Mouse (Mus musculus) embryonic facial prominence, embryonic 14.5 days (tissue): ENCODE measurements around the gene Atp2b1. TPM values are rescaled to one million over a fixed set of nuclear protein-coding genes. Genes with fewer than 3 reads are reported as not detected.

Experiments
- ATAC-seq: fragments of 200-750 bp; cut with Nextera tagmentation; 2 replicates; pipeline ENCODE4 v1.8.0; 2017; ENCODE audit warnings: low read depth, moderate number of reproducible peaks, moderate TSS enrichment
- DNase-seq: peaks from one replicate; pipeline ENCODE4 v3.0.0-alpha.2; 2015; ENCODE audit warnings: low spot score
- H3K27ac ChIP-seq: fragments of 300-500 bp; sonication (generic); replicated peaks from 2 replicates; pipeline ENCODE4 v1.5.1; 2014; ENCODE audit warnings: low read depth, mild to moderate bottlenecking, low read length, moderate library complexity
- H3K27me3 ChIP-seq: fragments of 300-500 bp; sonication (generic); replicated peaks from 2 replicates; pipeline ENCODE4 v1.6.1; 2014; ENCODE audit warnings: low read length; ENCODE audit not compliant: control insufficient read depth, insufficient read depth
- H3K36me3 ChIP-seq: fragments of 300-500 bp; sonication (generic); 2 replicates; pipeline ENCODE4 v1.6.1; 2014; ENCODE audit warnings: low read length, mixed read lengths; ENCODE audit not compliant: control insufficient read depth, insufficient read depth
- H3K4me1 ChIP-seq: fragments of 300-500 bp; sonication (generic); 2 replicates; pipeline ENCODE4 v1.6.1; 2014; ENCODE audit warnings: antibody characterized with exemption, low read length; ENCODE audit not compliant: control insufficient read depth, insufficient read depth
- H3K4me2 ChIP-seq: fragments of 300-500 bp; sonication (generic); 2 replicates; pipeline ENCODE4 v1.6.1; 2014; ENCODE audit warnings: low read depth, mild to moderate bottlenecking, low read length, moderate library complexity, mixed read lengths
- H3K4me3 ChIP-seq: fragments of 300-500 bp; sonication (generic); 2 replicates; pipeline ENCODE4 v1.5.1; 2014; ENCODE audit warnings: low read depth, mild to moderate bottlenecking, low read length
- H3K9ac ChIP-seq: fragments of 300-500 bp; sonication (generic); 2 replicates; pipeline ENCODE4 v1.6.1; 2014; ENCODE audit warnings: low read depth, mild to moderate bottlenecking, low read length, moderate library complexity, mixed read lengths
- H3K9me3 ChIP-seq: fragments of 300-500 bp; sonication (generic); 2 replicates; pipeline ENCODE4 v1.6.1; 2016; ENCODE audit warnings: low read length; ENCODE audit not compliant: control insufficient read depth
- WGBS: fragments of 180-500 bp; shearing (Covaris S2); extraction: QIAGEN DNeasy Blood & Tissue Kit; methylation state at CpG from one replicate; pipeline ENCODE4 v1.1.7; 2014; 5-methylcytosine and 5-hydroxymethylcytosine counted together
- polyA plus RNA-seq: library from polyadenylated mRNA; unstranded; fragments of >200 nt; fragmentation: Nextera tagmentation; extraction: Ambion mirVana; gene quantifications from 2 replicates; pipeline ENCODE4 v1.2.1, GENCODE M21; 2014

Gene Atp2b1
- polyA plus RNA-seq, 1 experiment from 2014 or later, result 105 TPM

DNA sequence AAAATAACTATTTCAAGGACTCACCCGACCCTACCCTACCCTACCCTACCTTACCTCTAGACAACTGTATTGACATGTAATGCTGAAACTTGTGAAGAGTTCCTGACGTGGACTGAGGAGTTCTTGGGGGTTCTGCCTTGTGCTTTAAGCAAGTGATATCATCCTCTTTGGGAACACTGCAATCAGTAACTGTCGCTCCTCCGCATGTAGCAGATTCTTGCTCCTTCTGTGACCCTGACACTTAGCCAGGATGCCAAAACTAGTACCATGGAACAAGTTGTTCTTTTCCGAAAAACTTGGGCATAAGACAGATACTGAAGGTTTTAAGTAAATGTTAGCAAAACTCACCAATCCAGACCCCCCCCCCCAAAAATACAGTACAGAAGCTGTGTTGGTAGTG, 97.9 kb downstream of the Atp2b1 start:
- DNase-seq (no peak), ATAC-seq (no peak)
- H3K4me2 ChIP-seq, result no peak overlapping the region
- H3K27ac ChIP-seq, result no peak overlapping the region
- WGBS, result 85% methylated on average over 5 of the region's 5 CpGs
- no peaks in the 10 kb centered on the region for H3K27me3 ChIP-seq
- H3K4me1 ChIP-seq, result no peaks in the 10 kb centered on the region
- no peak overlapping the region for H3K4me3 ChIP-seq
- no peak overlapping the region for H3K9ac ChIP-seq
- no peaks in the 10 kb centered on the region for H3K9me3 ChIP-seq
- H3K36me3 ChIP-seq, result peaks cover 44% of the 10 kb centered on the region

GRCm38 (mm10) chr10:99014737-99015136, 100.5 kb downstream of the Atp2b1 start:
- H3K27ac ChIP-seq, result no peak overlapping the region
- no peak for ATAC-seq
- H3K9ac ChIP-seq, result no peak overlapping the region
- no peaks in the 10 kb centered on the region for H3K27me3 ChIP-seq
- no peak overlapping the region for H3K4me3 ChIP-seq
- peaks cover 68% of the 10 kb centered on the region for H3K36me3 ChIP-seq
- DNase-seq, result no peak
- H3K9me3 ChIP-seq, result no peaks in the 10 kb centered on the region
- H3K4me2 ChIP-seq, result no peak overlapping the region
- no peaks in the 10 kb centered on the region for H3K4me1 ChIP-seq
- WGBS, result 93% methylated on average over 13 of the region's 13 CpGs

DNA sequence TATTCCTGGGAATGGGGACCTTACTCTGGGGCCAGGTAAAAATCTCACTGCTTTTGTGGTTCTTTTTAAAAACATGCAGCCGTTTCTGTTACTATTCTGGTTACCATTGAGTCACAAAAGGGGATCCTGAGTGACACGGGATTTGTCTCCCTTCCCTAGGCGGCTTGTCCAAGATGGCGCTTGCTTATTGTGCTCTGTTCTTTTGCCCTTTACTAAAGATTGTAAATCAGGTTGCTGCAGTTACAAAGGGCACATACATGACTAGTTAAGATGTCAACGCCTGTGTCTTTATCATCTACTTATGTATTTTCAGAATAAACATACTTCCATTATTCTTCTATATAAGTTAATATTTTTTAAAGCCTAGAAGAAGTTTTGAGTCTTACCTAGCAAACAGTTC, 102.8 kb downstream of the Atp2b1 start:
- H3K27ac ChIP-seq, result no peak overlapping the region
- WGBS, result 92% methylated on average over 5 of the region's 5 CpGs
- H3K4me1 ChIP-seq, result no peaks in the 10 kb centered on the region
- DNase-seq (no peak), ATAC-seq (no peak)
- no peak overlapping the region for H3K4me3 ChIP-seq
- no peak overlapping the region for H3K9ac ChIP-seq
- H3K27me3 ChIP-seq, result no peaks in the 10 kb centered on the region
- peaks cover 62% of the 10 kb centered on the region for H3K36me3 ChIP-seq
- no peak overlapping the region for H3K4me2 ChIP-seq
- no peaks in the 10 kb centered on the region for H3K9me3 ChIP-seq

- Histone ChIP-seq H3K4me2 (no peak overlapping the region), H3K36me3 (peaks cover 8% of the 10 kb centered on the region; the same call in 1 of the 2 replicates), H3K9ac (no peak overlapping the region), H3K27me3 (no peaks in the 10 kb centered on the region), H3K4me1 (no peaks in the 10 kb centered on the region), H3K9me3 (no peaks in the 10 kb centered on the region), H3K27ac (no peak overlapping the region), H3K4me3 (no peak overlapping the region)
- DNase-seq (no peak), ATAC-seq (no peak)
- WGBS, result 78% methylated on average over 5 of the region's 5 CpGs
Measured at GRCm38 (mm10) chr10:99027462-99027861, 113.3 kb downstream of the Atp2b1 start.

DNA sequence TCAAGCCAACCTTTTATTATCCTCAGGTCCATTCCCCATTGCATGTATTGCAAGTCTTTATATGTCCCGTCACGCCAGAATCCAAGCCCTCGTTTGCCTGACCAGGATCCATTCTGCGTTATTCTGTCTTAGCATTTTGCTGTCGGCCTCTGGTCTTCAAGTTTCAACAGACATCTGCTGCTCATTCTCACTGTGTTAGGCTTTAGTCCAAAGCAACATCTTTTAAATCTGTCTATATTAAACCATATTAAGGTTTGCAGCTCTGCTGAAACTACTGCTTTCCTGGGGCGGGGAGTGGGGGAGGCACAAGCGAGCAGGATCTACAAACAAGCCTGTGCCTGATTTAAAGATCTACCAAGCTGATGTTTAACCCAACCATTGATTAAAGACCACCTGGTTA, 115.6 kb downstream of the Atp2b1 start:
- no peak for DNase-seq
- Histone ChIP-seq H3K4me1 (no peaks in the 10 kb centered on the region), H3K27me3 (no peaks in the 10 kb centered on the region), H3K4me3 (no peak overlapping the region), H3K4me2 (no peak overlapping the region), H3K9ac (no peak overlapping the region), H3K27ac (no peak overlapping the region), H3K36me3 (peaks cover 3% of the 10 kb centered on the region; the same call in 1 of the 2 replicates), H3K9me3 (no peaks in the 10 kb centered on the region)
- 71% methylated on average over 7 of the region's 7 CpGs for WGBS
- ATAC-seq, result no peak

DNA sequence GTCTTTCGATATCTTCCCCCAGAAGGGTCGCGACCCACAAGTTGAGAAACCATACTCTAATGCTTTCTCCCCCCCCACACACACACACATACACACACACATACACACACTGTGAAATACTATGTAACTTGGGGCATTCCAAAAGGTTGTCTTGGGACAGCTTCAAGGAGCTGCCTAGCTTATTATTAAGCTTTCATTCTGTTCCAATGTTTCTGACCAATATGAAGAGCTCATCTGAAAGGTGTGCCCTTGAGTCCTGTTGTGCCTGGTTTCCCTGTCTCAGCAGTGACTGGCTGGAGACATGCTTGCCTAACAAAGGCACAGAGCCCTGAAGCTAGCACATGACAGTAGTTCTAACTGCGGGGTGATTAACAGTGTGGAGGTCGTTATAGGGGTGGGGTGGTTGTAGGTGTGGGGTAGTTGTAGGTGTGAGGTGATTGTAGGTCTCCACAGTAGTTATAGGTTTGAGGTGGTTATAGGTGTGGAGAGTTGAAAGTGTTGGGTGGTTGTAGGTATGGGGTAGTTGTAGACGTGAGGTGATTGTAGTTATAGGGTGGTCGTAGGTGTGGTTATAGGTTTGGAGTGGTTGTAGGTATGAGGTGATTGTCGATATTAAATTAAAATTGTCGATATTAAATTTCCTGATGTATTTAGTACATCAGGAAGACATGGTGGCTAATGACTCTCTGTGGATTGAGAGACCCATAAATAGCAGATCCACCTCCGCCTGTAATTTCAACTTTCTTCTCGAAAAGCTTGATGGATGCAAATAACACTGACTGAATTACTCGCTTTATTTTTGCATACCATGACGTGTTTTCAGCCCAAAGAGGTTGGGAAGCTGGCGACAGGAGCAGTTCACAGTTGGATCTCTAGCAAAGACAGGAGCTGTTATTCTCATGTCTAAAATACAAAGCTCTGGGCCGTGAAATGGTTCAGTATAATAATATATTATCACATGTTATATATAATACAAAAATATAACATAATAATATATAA, 119.9 kb downstream of the Atp2b1 start:
- no peak for ATAC-seq
- Histone ChIP-seq H3K27ac (no peak overlapping the region), H3K27me3 (no peaks in the 10 kb centered on the region), H3K9ac (no peak overlapping the region), H3K9me3 (no peaks in the 10 kb centered on the region), H3K4me1 (no peaks in the 10 kb centered on the region), H3K36me3 (no peaks in the 10 kb centered on the region), H3K4me3 (no peak overlapping the region), H3K4me2 (no peak overlapping the region)
- no peak for DNase-seq
- 91% methylated on average over 15 of the region's 15 CpGs for WGBS

GRCm38 (mm10) chr10:99037185-99038065, 123.2 kb downstream of the Atp2b1 start:
- no peak overlapping the region for H3K4me2 ChIP-seq
- WGBS, result 79% methylated on average over 21 of the region's 21 CpGs

GRCm38 (mm10) chr10:99038866-99039265, 124.7 kb downstream of the Atp2b1 start:
- 61% methylated on average over 3 of the region's 3 CpGs for WGBS
- H3K27me3 ChIP-seq, result no peaks in the 10 kb centered on the region
- no peak overlapping the region for H3K9ac ChIP-seq
- no peak overlapping the region for H3K4me3 ChIP-seq
- H3K9me3 ChIP-seq, result no peaks in the 10 kb centered on the region
- DNase-seq, result no peak
- H3K27ac ChIP-seq, result no peak overlapping the region
- H3K4me1 ChIP-seq, result no peaks in the 10 kb centered on the region
- ATAC-seq, result no peak
- no peak overlapping the region for H3K4me2 ChIP-seq
- no peaks in the 10 kb centered on the region for H3K36me3 ChIP-seq

More at GRCm38 (mm10) chr10:99037185-99038065, 123.2 kb downstream of the Atp2b1 start:
- Histone ChIP-seq H3K27me3 (no peaks in the 10 kb centered on the region), H3K9me3 (no peaks in the 10 kb centered on the region), H3K36me3 (no peaks in the 10 kb centered on the region), H3K9ac (no peak overlapping the region), H3K4me3 (no peak overlapping the region), H3K27ac (no peak overlapping the region), H3K4me1 (no peaks in the 10 kb centered on the region)
- ATAC-seq (no peak), DNase-seq (no peak)
